Mouse (Mus musculus) thymus, adult 2 months (tissue): ENCODE results near the gene Klc3. TPM values are rescaled to one million over a fixed set of nuclear protein-coding genes. Genes with fewer than 3 reads are reported as not detected.

ENCODE experiments used
- DNase-seq: peaks from one replicate; pipeline ENCODE4 v3.0.0; 2021
- H3K27ac ChIP-seq: fragments of 200-500 bp; 2 replicates; pipeline ENCODE4 v1.5.1; 2012; ENCODE audit warnings: low read length, control low read depth; ENCODE audit not compliant: control insufficient read depth, insufficient read depth
- H3K27me3 ChIP-seq: fragments of 200-500 bp; 2 replicates; pipeline ENCODE4 v1.6.1; 2012; ENCODE audit warnings: mild to moderate bottlenecking, low read length, moderate library complexity, mixed read lengths; ENCODE audit not compliant: control insufficient read depth, insufficient read depth
- H3K36me3 ChIP-seq: fragments of 200-500 bp; 2 replicates; pipeline ENCODE4 v1.6.1; 2012; ENCODE audit warnings: mild to moderate bottlenecking, low read length, moderate library complexity; ENCODE audit not compliant: control insufficient read depth, insufficient read depth
- H3K4me1 ChIP-seq: fragments of 200-500 bp; replicated peaks from 2 replicates; pipeline ENCODE4 v1.6.1; 2012; ENCODE audit warnings: low read length; ENCODE audit not compliant: control insufficient read depth, insufficient read depth
- H3K4me3 ChIP-seq: fragments of 200-500 bp; 2 replicates; pipeline ENCODE4 v1.5.1; 2012; ENCODE audit warnings: mild to moderate bottlenecking, low read length, control low read depth, moderate library complexity; ENCODE audit not compliant: control insufficient read depth, insufficient read depth
- CTCF ChIP-seq: fragments of 200-500 bp; IDR thresholded peaks from 2 replicates; pipeline ENCODE4 v1.5.1; 2012; ENCODE audit warnings: mild to moderate bottlenecking, control low read depth, low read length, moderate library complexity, borderline replicate concordance; ENCODE audit not compliant: control insufficient read depth, poor library complexity, insufficient read depth; ENCODE audit errors: extremely low read depth
- POLR2A ChIP-seq: fragments of 200-500 bp; IDR thresholded peaks from 2 replicates; pipeline ENCODE4 v1.6.1; 2012; ENCODE audit warnings: mild to moderate bottlenecking, low read length, control low read depth, moderate library complexity; ENCODE audit not compliant: control insufficient read depth, poor library complexity, insufficient read depth; ENCODE audit errors: extremely low read depth
- WGBS: fragments of 180-500 bp; shearing (Covaris S2); methylation state at CpG from one replicate; pipeline ENCODE4 v1.1.7; 2018; 5-methylcytosine and 5-hydroxymethylcytosine counted together
- polyA plus RNA-seq: library from polyadenylated mRNA; depleted of rRNA; stranded (reverse); fragments of >200 nt; gene quantifications from 2 replicates; pipeline ENCODE4 v1.2.3, GENCODE M21; 2012

The Klc3 gene
- polyA plus RNA-seq, 1 experiment: 87.0 TPM

DNA sequence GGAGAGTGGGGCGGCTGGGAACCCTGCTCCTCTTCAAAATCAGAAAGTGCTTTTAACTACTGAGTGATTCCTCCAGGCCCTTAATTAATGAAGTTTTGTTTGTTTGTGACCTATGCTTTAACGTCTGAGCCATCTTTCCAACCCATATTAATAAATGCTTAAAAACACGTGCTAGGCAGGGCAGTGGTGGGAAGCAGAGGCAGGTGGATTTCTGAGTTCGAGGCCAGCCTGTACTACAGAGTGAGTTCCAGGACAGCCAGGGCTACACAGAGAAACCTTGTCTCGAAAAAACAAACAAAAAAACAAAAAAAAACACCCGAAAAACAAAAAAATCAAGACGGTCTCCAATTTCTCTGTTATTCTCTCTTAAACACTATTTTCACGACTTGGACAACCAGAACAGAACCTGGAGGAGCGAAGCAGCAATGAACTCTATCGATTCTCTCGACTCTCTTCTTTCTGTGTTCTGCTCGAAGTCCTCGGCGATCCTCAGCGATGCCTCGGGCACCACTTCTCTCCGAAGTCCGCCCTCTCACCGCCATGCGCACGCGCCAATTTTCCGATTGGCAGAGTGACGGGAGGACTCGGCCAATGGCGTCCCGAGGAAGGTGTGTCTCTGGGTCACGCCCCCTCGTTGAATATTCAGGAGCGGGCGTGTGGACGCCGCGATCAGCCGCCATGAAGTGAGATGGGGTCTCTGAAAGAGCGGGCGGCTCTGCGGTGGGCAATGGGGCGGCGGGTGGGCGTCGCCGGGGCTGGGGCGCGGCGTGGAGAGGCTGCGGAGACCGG, 22.3 kb downstream of the Klc3 start, which contains the start of gene Ercc2:
TSS of gene Ercc2 (plus strand) at position 634 of the 789 bp plus-strand sequence.
- DNase-seq: peak; percentile 99
- Histone ChIP-seq H3K36me3 (peaks cover 12% of the 10 kb centered on the region), H3K4me1 (peaks cover 7% of the 10 kb centered on the region; the same call in 1 of the 2 replicates), H3K27ac (no peak within 1 kb of the TSS), H3K4me3 (peak within 1 kb of the TSS; percentile 79), H3K27me3 (no peaks in the 10 kb centered on the region)
- TF ChIP-seq CTCF (no peak), POLR2A (no peak)
- WGBS: 7% methylated on average over 47 of the region's 48 CpGs

DNA sequence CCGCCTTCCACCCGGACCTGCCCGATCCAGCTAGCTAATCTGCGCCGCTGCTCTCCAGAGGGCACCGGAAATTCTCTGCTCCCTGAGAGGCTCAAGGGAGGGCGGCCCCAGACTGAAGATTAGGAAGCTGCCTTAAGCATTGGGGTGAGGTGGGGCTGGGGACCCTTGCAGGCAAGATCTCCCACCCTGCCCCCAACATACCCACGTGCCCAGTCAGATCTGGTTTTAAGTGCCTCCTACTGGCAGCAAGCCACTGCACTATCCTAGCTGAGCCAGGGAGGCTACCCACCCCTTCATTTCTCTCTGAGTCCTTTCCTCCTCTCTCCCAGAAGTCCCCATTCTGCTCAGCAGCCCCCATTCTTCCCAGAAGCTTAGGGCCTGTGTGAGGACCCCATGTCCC, 25.9 kb downstream of the Klc3 start:
- no peak for TF ChIP-seq CTCF
- TF ChIP-seq POLR2A: no peak
- no peak overlapping the region for H3K27ac ChIP-seq
- no peak for DNase-seq
- WGBS: 89% methylated on average over 8 of the region's 8 CpGs
- H3K4me1 ChIP-seq: peaks cover 7% of the 10 kb centered on the region; the same call in 1 of the 2 replicates
- no peaks in the 10 kb centered on the region for H3K27me3 ChIP-seq
- no peak overlapping the region for H3K4me3 ChIP-seq
- H3K36me3 ChIP-seq: no peaks in the 10 kb centered on the region

DNA sequence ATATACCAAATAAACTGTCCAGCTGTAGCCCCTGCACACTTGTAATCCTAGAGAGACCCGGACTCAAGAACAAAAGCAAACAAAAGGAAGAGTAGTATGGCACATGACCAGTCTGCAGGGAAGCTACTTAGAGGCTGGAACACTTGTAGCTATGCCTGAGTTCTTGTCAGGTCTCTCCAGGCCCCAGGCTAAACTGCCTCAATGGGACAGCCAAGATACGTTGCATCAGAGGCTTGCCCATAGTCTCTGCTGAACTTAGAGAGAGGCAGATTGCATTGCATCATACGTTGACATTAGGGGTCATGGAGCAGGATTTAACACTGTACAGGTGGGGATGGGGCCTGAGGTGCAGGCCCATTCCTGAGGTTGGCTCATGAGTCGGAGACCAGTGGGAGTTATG, 27.9 kb downstream of the Klc3 start:
- H3K27me3 ChIP-seq: no peaks in the 10 kb centered on the region
- no peak for DNase-seq
- H3K27ac ChIP-seq: no peak overlapping the region
- H3K4me1 ChIP-seq: peaks cover 4% of the 10 kb centered on the region; the same call in 1 of the 2 replicates
- H3K4me3 ChIP-seq: no peak overlapping the region
- H3K36me3 ChIP-seq: no peaks in the 10 kb centered on the region
- WGBS: 95% methylated on average over 4 of the region's 4 CpGs
- no peak for TF ChIP-seq CTCF
- TF ChIP-seq POLR2A: no peak

DNA sequence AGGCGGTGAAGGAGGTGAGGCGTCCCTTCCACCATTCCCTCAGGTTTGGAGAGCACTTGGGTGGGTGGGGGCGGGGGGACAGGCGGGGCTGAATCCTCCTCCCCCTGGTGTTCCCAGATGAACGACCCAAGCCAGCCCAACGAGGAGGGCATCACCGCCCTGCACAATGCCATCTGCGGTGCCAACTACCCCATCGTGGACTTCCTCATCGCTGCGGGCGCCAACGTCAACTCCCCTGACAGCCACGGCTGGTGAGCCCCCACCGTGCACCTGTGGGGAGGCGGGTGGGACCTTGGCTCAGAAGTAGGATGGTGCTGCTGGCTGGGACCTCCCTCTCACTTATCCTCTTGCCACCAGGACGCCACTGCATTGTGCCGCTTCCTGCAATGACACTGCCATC, 28.5 kb downstream of the Klc3 start:
- TF ChIP-seq POLR2A: no peak
- TF ChIP-seq CTCF: no peak
- no peaks in the 10 kb centered on the region for H3K36me3 ChIP-seq
- DNase-seq: no peak
- peaks cover 4% of the 10 kb centered on the region; the same call in 1 of the 2 replicates for H3K4me1 ChIP-seq
- H3K27me3 ChIP-seq: no peaks in the 10 kb centered on the region
- H3K27ac ChIP-seq: no peak overlapping the region
- WGBS: 72% methylated on average over 18 of the region's 18 CpGs
- no peak overlapping the region for H3K4me3 ChIP-seq

DNA sequence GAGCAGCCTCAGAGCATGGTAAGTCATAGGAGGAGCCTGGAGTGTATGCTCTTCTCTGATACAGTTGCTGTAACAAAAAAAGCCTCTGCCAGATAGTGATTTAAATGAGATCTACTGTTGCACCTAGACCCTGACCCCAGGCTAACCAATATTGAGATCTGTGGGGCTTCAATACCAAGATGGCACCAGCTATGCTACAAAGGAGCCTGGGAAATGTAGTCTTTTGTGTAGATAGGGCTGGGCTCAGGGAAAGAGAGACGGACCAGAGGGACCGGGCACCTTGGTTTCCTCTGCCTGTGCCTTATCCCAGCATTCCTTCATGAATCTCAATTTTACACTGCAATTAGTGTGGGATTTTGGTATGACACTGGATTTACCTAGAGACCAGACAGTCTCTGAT, 30.5 kb downstream of the Klc3 start:
- Histone ChIP-seq H3K27me3 (no peaks in the 10 kb centered on the region), H3K27ac (no peak overlapping the region), H3K36me3 (no peaks in the 10 kb centered on the region), H3K4me3 (no peak overlapping the region), H3K4me1 (peaks cover 9% of the 10 kb centered on the region)
- WGBS: 94% methylated on average over 2 of the region's 2 CpGs
- no peak for TF ChIP-seq CTCF
- TF ChIP-seq POLR2A: no peak
- no peak for DNase-seq

DNA sequence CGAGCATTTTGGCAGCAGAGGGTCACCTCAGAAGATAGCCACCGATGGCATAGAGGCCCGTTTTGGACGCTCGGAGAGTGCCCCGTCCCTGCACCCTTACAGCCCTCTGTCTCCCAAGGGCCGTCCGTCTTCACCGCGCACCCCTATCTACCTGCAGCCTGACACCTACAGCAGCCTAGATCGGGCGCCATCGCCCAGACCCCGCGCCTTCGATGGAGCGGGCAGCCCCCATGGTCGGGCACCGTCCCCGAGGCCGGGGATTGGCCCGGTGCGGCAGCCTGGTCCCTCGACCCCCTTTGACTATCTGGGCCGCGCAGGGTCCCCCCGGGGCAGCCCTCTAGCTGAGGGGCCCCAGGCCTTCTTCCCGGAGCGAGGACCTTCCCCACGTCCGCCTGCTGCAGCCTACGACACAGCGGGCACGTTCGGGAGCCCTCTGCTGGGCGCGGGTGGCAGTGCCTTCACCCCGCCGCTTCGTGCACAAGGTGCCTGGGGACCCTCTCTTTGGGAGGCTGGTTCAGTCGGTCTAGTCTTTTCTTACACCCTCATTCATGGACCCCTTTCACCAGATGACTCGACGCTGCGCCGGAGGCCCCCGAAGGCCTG, 34.0 kb downstream of the Klc3 start:
- H3K4me3 ChIP-seq: peak overlapping the region; percentile 42
- H3K27me3 ChIP-seq: no peaks in the 10 kb centered on the region
- peak; percentile 32; the same call in 1 of the 2 replicates for TF ChIP-seq POLR2A
- TF ChIP-seq CTCF: peak; percentile 83
- WGBS: 19% methylated on average over 46 of the region's 46 CpGs
- no peak overlapping the region for H3K27ac ChIP-seq
- DNase-seq: peak; percentile 82
- peaks cover 5% of the 10 kb centered on the region for H3K4me1 ChIP-seq
- H3K36me3 ChIP-seq: no peaks in the 10 kb centered on the region

DNA sequence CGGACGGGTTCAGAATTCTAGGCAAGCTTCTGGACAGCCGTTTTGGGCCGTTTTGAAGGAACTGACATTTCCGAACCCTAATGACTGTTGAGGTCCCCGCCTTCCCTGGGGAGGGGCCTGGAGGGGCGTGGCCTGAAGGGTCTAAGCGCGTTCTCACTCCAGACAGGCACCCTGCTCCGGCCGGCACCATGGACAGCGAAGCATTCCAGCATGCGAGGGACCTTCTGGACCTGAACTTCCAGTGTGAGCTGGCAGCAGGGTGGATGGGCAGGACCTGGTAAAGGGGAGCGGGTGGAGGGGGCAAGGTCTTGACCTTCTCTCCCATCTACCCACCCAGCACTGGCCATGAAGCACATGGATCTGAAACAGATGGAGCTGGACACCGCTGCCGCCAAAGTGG, 35.5 kb downstream of the Klc3 start:
- Histone ChIP-seq H3K4me3 (no peak overlapping the region), H3K36me3 (no peaks in the 10 kb centered on the region), H3K27me3 (no peaks in the 10 kb centered on the region), H3K27ac (no peak overlapping the region), H3K4me1 (peaks cover 5% of the 10 kb centered on the region)
- no peak for DNase-seq
- WGBS: 69% methylated on average over 16 of the region's 16 CpGs
- TF ChIP-seq CTCF (no peak), POLR2A (no peak)
